Mouse (Mus musculus): ENCODE measurements around the gene Wdfy3.

DNA sequence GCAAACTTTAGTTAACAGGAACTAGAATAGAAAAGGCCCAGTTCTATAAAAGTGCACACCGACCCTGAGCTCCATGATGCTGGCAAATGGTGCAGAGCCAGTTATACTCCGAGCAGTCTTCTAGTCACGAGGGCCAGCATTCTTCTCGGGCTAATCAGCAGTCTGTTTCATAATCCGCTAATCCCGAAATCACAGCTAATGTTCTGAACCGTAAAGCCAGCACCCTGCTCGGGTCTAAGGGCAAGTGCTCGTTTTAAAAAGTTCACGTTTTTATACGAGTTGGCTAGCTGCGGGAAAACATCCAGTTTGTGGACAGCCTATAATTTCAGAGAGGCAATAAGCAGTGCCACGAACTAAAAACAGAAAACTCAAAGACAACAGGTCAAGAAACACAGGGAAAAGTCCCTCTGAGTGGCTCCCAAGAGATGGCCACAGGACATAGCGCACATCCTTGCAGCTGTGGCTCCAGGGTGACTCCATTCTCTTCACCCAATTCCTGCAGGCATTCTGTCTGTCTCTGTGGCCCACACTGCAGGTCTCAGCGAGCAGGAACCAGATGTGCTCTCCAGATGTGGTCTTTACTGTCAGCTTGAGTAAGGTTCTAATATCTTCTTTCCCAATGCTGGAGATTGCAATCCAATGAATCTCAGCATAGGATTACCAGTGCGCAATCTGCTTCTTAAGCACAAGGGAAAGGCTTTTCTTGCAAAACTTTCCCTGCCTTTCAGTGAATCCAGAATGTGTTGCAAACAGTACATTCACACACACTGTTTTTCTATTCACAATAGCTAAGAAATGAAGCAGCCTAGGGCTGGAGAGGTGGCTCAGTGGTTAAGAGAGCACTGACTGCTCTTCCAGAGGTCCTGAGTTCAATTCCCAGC lies 47.5 kb downstream of the Wdfy3 start:
- no peak for TF ChIP-seq CTCF (IDR thresholded peaks at IDR 0.05; ENCODE audit: low read depth)
- no peak for TF ChIP-seq EP300 (IDR thresholded peaks at IDR 0.05; ENCODE audit: low read depth)

Data from heart, postnatal 0 days (tissue).